Mouse (Mus musculus): ENCODE measurements around the gene Traf6. TPM values are rescaled to one million over a fixed set of nuclear protein-coding genes. Genes with fewer than 3 reads are reported as not detected.

The Traf6 gene
- total RNA-seq (2021) = 1 to 10 TPM; 7.8 to 8.6 TPM
- long read RNA-seq, experiment 1, full-length matches to known transcripts = 1 of 5 reads
- long read RNA-seq, experiment 1, partial matches to known transcripts = 0 of 5 reads
- long read RNA-seq, experiment 1, other reads (novel, unspliced or antisense) = 4 of 5 reads
- long read RNA-seq, experiment 2, full-length matches to known transcripts = 1 of 8 reads
- long read RNA-seq, experiment 2, partial matches to known transcripts = 0 of 8 reads
- long read RNA-seq, experiment 2, other reads (novel, unspliced or antisense) = 7 of 8 reads

DNA sequence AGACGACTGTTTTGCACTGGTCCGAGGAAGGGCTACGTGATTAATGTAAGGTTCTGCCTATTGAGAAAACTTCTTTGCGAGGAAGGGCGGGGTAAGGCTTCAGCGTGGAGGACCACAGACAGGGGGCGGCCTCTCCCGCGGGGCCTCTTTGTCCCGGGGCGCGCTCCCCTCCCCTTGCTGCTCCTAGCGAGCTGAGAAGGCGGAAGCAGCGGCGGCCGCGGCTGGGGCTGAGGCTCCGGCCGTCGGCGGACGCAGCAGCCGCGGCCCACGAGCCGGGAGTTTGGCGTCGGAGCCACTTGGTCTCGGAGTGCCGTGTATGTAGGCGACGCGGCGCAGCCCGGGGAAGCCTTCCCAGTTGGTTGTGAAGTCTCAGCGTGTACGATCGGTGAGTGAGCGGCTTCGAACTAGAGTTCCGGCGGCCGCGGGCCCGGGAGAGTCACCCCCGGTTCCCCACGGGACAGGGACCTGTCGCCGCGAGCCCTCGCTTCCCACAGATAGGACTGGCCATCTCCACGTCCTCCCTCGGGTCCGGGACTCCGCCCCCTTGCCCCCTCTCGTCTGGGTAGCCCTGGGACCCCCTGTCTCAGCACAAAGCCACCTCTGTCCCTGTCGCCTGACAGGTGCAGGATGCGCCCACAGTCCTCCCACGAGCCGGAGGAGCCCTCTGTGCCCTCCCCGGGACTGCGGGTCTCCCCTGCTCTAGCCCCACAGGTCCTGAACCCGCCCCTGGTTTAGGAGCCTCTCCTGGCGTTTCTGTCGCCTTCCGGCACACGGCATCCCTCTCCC lies at the start of gene Traf6:
Gene Traf6 (plus strand): TSS at position 194 of the 786 bp plus-strand sequence.
- peak; percentile 84 for DNase-seq

DNA sequence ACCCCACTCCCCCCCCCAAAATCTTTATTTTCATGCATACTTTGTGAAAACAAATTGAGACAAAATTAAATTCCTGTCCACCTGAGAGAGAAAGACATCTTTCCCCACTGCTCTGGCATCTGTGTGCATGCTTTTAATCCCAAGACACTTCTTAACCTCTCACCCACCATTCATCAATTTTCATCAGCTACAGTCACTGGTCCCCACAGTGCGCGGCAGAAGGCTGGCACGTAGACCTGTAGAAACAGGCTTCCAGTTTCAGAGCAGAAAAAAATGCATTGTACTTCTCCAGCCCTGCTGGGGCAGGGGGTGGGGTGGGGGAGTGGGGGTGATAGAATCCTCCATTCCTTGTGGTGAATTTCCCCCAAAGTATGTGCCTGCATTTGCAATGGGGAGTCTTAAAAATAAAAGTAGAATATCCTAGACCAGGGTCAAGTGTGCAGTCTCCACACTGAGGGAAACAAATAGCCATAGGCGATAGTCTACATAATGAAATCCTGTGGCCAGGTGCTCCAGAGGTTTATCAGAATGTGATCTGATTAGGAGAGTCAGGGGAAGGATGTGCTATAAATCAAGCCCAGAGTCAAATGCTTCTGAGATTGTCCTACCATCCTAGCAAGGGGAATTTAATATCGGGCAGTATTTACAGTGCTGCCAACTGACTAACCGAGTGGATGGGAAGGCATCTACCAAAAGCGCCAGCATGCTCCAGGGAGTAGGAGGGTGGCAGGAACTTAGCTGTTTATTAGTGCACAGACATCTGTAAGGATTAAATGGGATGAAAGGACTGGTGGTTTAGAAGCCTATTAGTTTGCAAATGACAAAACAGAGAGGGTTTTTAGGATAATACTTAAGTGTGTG lies 39.0 kb upstream of the Traf6 start:
- DNase-seq = no peak

DNA sequence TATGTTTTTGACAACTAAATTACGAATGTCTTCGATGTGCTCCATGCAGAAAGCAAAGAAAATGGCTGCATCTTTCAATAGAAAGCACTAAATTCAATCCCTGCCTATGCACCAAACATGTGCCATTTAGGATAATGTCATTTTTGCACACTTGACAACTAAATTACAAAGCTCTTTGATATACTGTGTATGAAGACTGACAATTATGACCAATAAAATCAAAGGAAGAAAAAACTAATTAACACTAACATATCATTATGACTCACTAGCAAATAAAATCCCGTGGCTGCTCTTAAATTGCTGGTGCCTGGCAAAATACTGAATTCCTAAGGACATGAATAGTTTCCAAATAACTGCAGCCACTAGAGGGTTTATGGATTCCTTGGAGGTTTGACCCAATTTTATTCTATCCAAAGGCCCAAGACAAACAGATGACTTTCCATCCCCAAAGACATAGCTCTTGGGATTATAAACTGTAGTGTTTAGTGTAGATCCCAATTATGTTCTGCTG lies 38.3 kb upstream of the Traf6 start:
- DNase-seq = no peak

DNA sequence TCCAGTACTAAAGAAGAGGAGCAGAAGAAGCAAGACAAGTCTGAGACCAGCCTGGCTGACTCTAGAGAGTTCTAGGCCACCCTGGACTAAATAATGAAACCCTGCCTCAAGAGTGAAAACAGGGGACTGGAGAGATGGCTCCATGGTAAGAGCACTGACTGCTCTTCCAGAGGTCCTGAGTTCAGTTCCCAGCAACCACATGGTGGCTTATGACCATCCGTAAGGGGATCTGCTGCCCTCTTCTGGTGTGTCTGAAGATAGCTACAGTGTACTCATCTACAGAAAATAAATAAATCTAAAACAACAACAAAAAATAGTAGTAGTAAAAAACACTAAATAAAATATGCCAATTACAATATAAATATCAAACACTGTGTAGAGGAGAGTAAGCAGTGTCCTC lies 32.4 kb upstream of the Traf6 start:
- no peak for DNase-seq

DNA sequence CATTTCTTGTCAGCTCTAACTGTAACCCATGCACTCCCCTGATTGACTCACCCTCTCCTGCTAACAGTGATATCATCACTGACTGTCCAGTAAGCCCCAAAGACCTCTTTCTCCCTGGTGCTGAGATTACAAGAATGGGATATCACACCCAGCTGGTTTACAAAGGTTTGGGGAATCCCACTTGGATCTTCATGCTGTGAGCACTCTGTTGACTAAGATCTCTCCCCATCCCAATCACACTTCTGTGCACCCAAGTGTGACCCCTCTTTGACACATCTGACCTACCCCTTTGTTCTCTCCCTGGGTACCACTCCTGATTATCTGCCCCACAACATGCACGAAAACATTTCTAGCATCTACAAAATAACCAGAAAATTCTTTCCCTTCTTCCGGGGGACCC lies 29.9 kb upstream of the Traf6 start:
- DNase-seq = no peak

DNA sequence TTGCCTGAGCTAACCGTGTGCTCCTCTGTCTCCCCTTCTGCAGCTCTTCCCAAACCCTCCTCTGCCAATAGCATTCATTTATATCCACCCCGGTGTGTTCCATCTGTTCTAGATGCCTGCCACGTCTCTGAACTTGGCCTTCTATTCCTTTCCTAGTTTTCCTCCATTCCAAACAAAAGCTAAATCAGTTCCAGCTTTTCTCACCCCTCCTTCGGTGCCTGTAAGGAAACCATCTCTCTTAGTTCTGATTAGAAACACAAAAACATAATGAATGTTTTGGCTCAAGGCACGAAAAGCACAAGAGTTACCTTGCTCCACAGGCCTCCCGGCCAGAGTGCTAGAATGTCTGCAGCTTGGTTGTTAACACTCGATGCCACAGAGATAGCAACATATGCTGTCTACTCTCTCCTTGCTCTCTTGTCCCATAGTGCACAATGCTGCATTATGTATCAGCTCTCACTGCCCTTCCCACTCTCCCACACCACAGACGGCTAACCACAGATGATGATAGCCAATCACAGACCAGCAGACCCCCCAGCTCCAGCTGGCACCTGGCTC lies 29.0 kb upstream of the Traf6 start, which contains the start of the genes Rag1 and B230118H07Rik:
Gene Rag1 (minus strand): TSS at position 388 of the 558 bp plus-strand sequence.
Gene B230118H07Rik (minus strand): TSS at position 419 of the 558 bp plus-strand sequence.
- peak; percentile 13 for DNase-seq

DNA sequence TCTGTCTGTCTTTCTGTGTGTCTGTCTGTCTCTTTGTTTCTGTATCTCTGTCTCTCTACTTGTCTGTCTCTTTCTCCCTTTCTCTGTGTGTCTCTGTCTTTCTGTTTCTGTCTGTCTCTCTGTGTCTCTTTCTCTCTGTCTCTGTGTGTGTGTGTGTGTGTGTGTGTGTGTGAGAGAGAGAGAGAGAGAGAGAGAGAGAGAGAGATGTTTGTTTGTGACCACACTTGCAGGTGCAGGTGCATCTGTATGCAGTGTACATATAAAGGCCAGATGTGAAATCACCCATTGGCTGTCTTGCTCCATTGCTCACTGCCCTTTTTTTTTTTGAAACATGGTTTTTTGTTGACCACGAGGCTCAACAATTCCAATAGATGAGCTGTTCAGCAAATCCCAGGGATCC lies 27.8 kb upstream of the Traf6 start:
- no peak for DNase-seq

DNA sequence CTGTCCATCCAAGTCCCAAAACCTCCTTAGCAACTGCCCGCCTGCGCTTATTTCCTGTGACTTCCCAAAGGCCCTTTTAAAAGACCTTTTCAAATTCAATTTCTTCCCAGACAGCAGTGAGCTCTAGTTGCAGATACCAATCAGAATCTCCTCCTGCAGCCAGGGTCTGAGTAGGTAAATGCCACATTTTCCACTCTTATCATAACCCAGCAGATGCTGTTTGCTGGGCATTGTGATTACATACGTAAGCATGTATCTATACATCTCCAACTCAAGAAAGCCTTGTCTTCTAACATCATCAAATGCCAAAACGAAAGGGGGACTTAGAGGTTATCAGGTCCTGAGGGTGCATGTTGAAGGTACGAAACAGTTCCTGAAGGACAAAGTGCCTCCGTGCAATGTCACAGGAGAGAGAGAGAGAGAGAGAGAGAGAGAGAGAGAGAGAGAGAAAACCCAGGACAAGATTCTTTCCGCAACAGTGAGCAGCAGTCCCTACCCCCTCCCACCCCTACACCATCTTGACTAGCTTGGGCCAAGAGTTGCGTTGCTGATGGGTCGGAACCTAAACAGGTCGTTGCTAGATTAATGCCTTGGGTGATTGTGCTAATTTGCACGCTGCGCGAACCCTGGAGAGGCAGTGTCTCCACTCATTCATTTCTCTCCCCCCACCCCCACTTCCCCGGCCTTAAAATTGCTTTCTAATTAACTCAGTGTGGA lies 25.9 kb upstream of the Traf6 start:
- DNase-seq = no peak

DNA sequence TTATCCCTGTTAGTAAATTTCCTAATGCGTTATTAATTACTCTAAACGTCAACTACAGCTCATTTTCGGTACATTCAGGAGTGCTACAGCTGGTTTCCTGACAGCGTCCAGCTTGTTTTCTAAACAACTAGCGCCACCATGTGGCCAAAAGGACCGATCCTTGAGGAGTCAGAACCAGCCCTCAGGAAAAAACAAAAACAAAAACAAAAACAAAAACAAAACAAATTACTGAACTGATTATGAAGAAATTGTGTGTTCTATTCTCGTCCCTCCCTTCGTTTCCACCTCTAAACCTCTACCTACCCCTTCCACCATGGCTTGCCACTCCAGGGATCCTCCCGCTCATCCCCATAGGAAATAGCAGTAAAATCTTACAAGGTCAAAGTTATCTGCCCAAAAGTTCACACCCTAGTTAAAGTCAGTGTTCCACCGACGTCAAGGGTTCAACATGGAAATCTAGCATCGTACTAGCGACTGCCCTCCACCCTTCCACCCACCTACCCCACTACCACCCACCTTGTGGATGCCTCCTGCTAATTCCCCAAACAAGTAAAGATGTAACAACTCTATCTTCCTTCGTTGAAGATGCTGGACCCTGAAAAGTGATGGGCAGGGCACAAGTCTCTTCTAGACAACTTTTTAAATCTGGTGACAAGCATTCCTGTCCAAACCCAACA lies 25.2 kb upstream of the Traf6 start:
- no peak for DNase-seq

DNA sequence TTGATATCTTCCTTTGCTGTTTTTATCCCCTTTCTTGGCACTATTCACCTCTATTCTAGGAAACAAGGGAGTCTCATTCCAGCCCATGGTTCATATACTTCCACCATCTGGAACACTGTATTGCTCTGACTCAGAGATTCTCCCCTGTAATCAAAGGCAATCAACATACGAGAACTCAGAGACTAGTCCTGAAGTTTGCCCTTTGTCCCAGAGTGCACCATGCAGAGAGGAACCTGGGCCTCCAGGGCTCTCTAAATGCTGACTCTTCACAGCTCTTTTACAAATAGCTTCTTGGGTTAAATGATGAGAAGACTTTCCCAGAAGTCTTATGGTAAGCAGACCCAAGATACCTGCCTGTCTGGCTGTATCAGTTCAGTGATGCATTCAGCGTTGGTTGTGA lies 17.7 kb upstream of the Traf6 start:
- DNase-seq = no peak

DNA sequence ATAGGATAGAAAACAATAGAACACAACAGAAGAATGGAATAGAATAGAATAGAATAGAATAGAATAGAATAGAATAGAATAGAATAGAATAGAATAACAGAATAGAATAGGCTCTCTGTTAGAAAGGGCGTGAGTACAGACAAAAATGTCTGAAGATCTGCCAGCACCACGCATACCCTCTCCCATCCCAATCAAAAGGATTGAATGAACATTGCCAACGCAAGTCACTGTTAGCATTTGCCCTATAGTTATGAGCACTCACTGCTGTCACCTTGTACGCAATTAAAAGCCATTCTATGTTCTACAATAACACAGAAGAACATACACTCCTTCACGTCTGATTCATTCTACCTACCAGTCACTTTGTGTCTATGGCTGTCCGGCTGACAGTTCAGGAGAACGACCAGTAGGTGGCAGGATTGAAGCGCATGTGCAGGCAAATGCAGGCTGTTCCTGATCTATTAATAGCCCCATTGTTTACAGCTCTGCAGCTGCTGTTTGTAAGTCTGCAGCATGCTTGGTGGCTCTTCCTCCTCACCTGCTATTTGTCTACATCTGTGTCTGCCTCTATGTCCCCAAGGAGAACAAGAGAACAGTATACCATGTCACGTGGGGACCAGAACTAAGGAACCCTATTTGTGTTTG lies 13.0 kb upstream of the Traf6 start:
- peak; percentile 59 for DNase-seq

DNA sequence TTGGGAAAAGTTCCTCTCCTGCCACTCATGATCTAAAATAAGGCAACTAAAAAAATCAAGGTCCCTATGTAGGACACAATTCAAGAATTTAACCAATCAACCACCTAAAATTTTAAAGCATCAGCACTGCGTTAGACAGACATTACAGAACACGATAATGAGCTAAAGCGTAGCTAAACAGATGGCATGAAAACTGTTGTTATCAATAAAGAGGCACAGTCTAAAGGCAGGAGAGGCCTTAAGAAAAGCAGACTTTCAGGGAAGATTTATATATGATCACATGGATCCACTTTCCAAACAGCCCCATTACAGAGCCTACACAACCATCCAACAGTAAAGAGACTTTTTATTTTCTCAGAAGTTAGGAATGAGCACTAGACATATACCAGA lies 12.5 kb upstream of the Traf6 start:
- DNase-seq = no peak

DNA sequence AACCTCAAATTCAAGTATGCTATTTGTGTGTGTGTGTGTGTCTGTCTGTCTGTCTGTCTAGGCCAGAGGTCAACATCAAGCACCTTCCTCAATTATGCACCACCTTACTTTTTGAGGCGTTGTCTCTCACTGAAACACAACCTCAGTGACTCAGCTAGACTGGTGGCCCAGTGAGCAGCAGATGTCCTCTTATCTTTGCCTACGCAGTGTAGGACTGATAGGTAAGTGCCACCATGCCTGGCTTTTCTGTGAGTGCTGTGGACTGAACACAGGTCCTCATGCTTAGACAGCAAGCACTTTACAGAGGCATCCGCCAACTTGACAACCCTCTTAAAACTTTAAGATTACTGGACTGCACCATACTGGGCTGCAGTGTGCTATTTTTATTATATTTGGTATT lies 9.5 kb upstream of the Traf6 start:
- no peak for DNase-seq

DNA sequence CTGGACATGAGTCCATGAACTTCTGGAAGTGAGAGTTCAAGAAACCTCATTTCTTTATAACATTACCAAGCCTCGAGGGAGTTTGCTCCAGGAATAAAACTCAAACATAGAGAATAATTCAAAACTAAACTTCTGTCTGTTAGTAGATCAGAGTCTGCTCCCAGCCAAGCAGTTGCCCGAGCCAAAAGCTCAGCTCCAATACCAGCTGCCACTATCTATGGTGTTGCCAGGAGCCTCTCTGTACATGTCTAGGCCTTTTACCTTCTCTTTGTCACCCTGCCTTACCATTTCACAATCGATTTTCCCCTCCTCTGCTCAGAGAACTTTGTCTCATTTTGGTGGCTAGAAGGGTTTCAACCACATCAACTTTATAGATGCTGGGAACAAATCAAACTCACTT lies 4.7 kb upstream of the Traf6 start:
- DNase-seq = no peak

DNA sequence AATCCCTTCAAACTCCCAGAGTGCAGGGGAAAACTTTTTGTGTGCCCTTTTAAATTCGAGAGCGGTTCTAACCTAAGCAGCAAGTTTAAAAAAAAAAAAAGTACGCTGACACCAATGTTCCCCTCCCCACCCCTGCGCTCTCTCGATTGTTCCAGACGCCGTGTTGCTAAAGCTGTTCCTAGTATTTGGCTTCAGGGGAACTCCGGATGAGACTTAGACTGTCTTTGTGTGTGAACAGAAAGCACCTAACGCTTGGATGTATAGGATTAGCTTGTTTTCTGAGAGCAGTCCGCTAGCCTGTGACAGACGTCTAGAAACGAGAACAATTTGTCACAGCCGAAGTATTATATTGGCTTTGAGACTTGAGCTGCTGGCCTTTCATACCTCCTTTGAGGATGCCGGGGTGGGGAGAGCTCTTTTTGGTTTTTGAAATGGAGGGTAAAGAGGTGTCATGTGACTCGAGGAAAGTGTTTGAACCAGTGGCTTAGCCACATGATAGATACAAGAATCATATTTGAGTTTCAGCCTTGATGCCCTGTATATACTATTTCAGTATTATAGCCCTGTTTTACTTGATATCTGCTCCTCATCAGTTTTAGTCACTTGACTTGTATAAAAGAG lies 1.0 kb downstream of the Traf6 start:
- DNase-seq = no peak

DNA sequence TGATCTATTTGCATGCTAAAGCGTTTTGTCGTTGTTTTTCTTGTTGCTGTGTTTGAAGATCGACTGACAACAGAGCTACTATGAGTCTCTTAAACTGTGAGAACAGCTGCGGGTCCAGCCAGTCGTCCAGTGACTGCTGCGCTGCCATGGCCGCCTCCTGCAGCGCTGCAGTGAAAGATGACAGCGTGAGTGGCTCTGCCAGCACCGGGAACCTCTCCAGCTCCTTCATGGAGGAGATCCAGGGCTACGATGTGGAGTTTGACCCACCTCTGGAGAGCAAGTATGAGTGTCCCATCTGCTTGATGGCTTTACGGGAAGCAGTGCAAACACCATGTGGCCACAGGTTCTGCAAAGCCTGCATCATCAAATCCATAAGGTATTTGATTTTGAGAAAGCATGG lies 6.2 kb downstream of the Traf6 start:
- DNase-seq = peak; percentile 58

DNA sequence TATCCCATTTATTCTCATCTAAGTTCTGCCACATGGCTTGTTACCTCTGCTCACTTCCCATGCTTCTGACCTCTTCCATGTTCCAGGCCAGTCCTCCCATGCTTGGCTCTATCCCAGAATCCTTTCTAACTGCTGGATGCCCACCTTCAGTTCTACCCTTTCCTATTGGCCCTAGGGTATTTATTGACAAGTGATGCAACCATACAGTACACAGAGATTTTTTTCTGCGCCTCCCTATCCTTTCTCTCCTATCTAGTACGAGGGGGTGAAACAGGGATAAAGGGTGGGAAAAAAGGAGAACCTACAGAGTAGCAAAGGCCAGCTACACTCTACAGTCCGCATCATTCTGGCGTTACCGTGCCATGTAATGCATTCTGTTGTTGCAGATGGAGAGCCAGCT lies 9.8 kb downstream of the Traf6 start:
- DNase-seq = no peak

DNA sequence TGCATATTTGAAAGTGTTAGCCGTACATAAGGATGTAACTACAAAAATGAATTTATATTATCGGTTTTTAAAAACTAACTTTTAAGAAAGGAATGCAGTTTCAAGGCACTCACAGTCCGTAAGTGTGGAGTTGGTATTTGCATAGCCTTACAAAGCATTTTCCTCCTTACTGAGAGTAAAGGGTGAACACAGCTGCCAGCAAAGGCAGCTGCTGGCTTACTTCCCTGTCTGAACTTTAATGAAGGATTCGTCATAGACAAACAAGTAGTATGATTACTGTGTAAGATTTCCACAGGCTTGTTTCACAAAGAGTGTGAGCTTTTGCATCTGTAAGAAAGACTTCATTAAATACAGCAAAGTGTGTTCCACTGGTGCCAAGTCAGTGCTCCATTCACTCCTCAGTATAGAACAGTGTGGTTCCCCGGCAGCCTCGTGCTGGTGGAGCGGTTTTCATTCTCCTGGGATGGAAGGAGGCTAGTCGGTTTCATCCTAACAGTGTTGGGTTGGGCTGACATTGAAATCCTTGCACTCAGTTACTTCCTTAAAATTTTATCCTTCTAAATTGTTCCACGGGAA lies 12.1 kb downstream of the Traf6 start:
- no peak for DNase-seq

DNA sequence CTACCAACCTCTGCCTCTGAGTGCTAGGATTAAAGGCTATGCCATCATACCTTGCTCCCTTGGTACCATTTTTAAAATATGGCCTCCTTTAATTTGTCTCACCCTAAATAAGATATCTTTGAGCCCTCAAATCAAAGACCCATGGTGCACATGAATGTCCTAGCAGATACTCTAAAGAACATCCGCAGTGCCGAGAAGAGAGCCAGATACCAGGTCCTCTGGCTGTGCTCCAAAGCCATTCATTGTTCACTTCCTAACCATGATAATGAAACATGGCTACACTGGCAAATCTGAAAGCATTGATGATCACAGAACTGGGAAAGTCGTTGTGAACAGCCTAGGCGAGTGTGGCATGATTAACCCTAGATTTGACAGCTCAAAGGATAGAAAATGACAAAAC lies 14.8 kb downstream of the Traf6 start:
- DNase-seq = no peak
